Mouse (Mus musculus): ENCODE results near the gene Slc26a8.

- TF ChIP-seq GATA1 (IDR thresholded peaks at IDR 0.05; ENCODE audit: low read length) (no peak), TAL1 (IDR thresholded peaks at IDR 0.05; ENCODE audit: low read length) (no peak)
Measured at GRCm38 (mm10) chr17:28618775-28619174, 71.3 kb downstream of the Slc26a8 start.

Data from erythroblast, embryonic 14.5 days (primary cell).